Mouse (Mus musculus) neural tube, embryonic 12.5 days (tissue): ENCODE measurements around the gene Tarsl2. TPM values are rescaled to one million over a fixed set of nuclear protein-coding genes. Genes with fewer than 3 reads are reported as not detected.

Source experiments
- ATAC-seq: fragments of 200-750 bp; cut with Nextera tagmentation; 2 replicates; pipeline ENCODE4 v1.8.0; 2017; ENCODE audit warnings: low read depth, mild to moderate bottlenecking, moderate TSS enrichment, moderate library complexity; ENCODE audit not compliant: low FRiP score
- H3K27ac ChIP-seq: fragments of 300-500 bp; sonication (generic); 2 replicates; pipeline ENCODE4 v1.5.1; 2016
- H3K27me3 ChIP-seq: fragments of 300-500 bp; sonication (generic); replicated peaks from 2 replicates; pipeline ENCODE4 v1.6.1; 2016; ENCODE audit warnings: mild to moderate bottlenecking
- H3K36me3 ChIP-seq: fragments of 300-500 bp; sonication (generic); 2 replicates; pipeline ENCODE4 v1.6.1; 2016; ENCODE audit warnings: mild to moderate bottlenecking
- H3K4me1 ChIP-seq: fragments of 300-500 bp; sonication (generic); 2 replicates; pipeline ENCODE4 v1.6.1; 2016
- H3K4me2 ChIP-seq: fragments of 300-500 bp; sonication (generic); replicated peaks from 2 replicates; pipeline ENCODE4 v1.6.1; 2016; ENCODE audit warnings: mild to moderate bottlenecking
- H3K4me3 ChIP-seq: fragments of 300-500 bp; sonication (generic); 2 replicates; pipeline ENCODE4 v1.5.1; 2016
- H3K9ac ChIP-seq: fragments of 300-500 bp; sonication (generic); 2 replicates; pipeline ENCODE4 v1.6.1; 2016; ENCODE audit warnings: mild to moderate bottlenecking
- H3K9me3 ChIP-seq: fragments of 300-500 bp; sonication (generic); 2 replicates; pipeline ENCODE4 v1.6.1; 2016; ENCODE audit warnings: mild to moderate bottlenecking
- WGBS: fragments of 180-500 bp; shearing (Covaris S2); methylation state at CpG from one replicate; pipeline ENCODE4 v1.1.7; 2016; 5-methylcytosine and 5-hydroxymethylcytosine counted together
- polyA plus RNA-seq: library from polyadenylated mRNA; unstranded; fragments of >200 nt; fragmentation: Nextera tagmentation; extraction: Ambion mirVana; gene quantifications from 2 replicates; pipeline ENCODE4 v1.2.1, GENCODE M21; 2016

Gene Tarsl2
- polyA plus RNA-seq, 1 experiment from 2014 or later, result 14.1 TPM

DNA sequence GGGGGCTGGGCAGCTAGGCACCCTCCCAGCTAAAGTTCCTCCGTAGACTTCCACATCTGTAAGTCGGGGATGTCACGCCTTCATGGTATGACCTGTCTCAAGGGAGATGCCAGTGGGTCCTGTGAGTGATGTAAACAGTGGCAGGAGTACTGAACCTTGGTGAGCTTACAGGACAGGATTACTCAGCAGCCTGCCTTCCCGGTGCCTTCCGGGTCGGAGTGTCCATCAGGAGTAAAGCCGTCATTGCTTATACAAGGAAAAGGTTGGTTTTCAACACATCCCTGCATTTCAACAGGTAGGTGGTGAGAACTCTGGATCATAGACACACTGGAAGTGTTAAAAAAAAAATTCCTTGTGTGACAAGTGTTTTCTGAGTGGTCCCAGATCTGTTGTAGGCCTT lies 57.4 kb downstream of the Tarsl2 start:
- Histone ChIP-seq H3K9ac (no peak overlapping the region), H3K27me3 (no peaks in the 10 kb centered on the region), H3K4me1 (no peaks in the 10 kb centered on the region), H3K9me3 (no peaks in the 10 kb centered on the region), H3K36me3 (peaks cover 52% of the 10 kb centered on the region), H3K4me2 (no peak overlapping the region), H3K27ac (no peak overlapping the region), H3K4me3 (no peak overlapping the region)
- WGBS, result 89% methylated on average over 7 of the region's 7 CpGs
- ATAC-seq, result no peak

DNA sequence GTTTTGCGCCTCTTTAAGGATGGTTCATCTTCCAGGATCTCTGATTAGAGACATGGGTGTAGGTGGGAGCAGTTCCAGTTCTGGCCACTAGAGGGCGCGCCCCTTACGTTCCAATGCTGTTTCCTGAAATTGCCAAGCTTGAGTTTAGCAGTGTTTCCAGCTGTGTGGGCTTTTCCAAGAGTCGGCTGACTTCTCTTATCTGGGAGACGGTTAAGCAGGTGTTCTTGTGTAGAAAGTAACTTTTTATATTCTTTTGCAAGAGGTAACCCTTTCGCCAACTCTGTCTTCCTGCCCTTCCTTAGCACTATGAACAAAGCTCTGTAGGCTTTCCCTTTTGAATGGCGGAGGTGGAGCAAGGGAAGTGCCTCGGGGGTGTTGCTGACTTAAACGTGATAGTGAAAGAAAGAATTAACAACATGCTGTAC lies 60.1 kb downstream of the Tarsl2 start:
- 21% methylated on average over 10 of the region's 10 CpGs for WGBS
- H3K27ac ChIP-seq, result no peak overlapping the region
- no peaks in the 10 kb centered on the region for H3K4me1 ChIP-seq
- no peak overlapping the region for H3K4me3 ChIP-seq
- H3K36me3 ChIP-seq, result peaks cover 27% of the 10 kb centered on the region
- ATAC-seq, result no peak
- no peak overlapping the region for H3K9ac ChIP-seq
- peak overlapping the region; percentile 46 for H3K4me2 ChIP-seq
- H3K27me3 ChIP-seq, result no peaks in the 10 kb centered on the region
- no peaks in the 10 kb centered on the region for H3K9me3 ChIP-seq

DNA sequence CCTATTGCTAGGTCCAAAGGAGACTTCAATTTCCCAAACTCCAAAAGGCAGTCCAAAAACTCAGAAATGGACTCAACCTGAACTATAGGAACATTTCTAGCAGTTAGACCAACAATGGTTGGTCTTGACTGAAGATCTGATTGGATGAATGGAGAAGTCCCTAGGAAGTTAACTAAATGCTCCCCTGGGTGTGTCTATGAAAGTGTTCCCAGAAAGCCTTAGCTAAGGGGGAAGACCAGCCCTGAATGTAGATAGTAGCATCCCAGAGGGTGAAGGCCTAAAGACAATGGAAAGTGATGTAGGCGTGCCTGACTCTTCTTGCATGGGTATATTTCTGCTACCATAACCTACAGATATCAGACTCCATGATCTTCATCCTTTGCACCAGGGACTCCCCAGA lies 63.8 kb downstream of the Tarsl2 start:
- no peak overlapping the region for H3K4me2 ChIP-seq
- no peak overlapping the region for H3K4me3 ChIP-seq
- H3K36me3 ChIP-seq, result no peaks in the 10 kb centered on the region
- WGBS, result 88% methylated on average over 1 of the region's 1 CpGs
- H3K9me3 ChIP-seq, result no peaks in the 10 kb centered on the region
- no peak overlapping the region for H3K9ac ChIP-seq
- no peaks in the 10 kb centered on the region for H3K27me3 ChIP-seq
- no peaks in the 10 kb centered on the region for H3K4me1 ChIP-seq
- H3K27ac ChIP-seq, result no peak overlapping the region
- no peak for ATAC-seq

GRCm38 (mm10) chr7:65710301-65710700 lies 65.6 kb downstream of the Tarsl2 start:
- Histone ChIP-seq H3K27me3 (no peaks in the 10 kb centered on the region), H3K9ac (no peak overlapping the region), H3K4me3 (no peak overlapping the region), H3K4me1 (no peaks in the 10 kb centered on the region), H3K36me3 (no peaks in the 10 kb centered on the region), H3K27ac (no peak overlapping the region), H3K4me2 (no peak overlapping the region), H3K9me3 (no peaks in the 10 kb centered on the region)
- no peak for ATAC-seq
- WGBS, result 67% methylated on average over 3 of the region's 3 CpGs

DNA sequence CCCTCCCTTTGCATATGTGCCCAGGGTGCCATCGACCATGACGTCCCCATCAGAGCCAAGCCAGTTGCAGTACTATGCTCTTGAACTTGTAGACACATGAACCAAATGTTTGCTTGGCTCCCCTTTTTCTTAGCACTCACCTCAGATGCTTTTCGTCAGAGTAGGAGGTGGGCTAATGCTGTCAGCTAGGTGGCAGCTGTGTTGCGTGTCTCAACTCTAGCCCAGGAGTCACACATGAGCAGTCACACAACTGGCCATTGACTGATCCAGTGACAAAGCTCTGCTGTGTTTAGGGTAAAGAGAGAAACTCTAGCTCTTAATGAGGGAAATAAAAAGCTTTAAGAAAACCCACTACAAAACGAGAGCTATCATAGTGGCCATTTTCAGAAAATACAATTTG lies 69.1 kb downstream of the Tarsl2 start:
- Histone ChIP-seq H3K4me1 (no peaks in the 10 kb centered on the region), H3K9ac (no peak overlapping the region), H3K9me3 (no peaks in the 10 kb centered on the region), H3K4me2 (no peak overlapping the region), H3K27me3 (no peaks in the 10 kb centered on the region), H3K4me3 (no peak overlapping the region), H3K27ac (no peak overlapping the region), H3K36me3 (no peaks in the 10 kb centered on the region)
- WGBS, result 74% methylated on average over 5 of the region's 5 CpGs
- ATAC-seq, result no peak

- no peaks in the 10 kb centered on the region for H3K27me3 ChIP-seq
- no peaks in the 10 kb centered on the region for H3K4me1 ChIP-seq
- H3K4me2 ChIP-seq, result no peak overlapping the region
- no peaks in the 10 kb centered on the region for H3K36me3 ChIP-seq
- ATAC-seq, result no peak
- H3K9me3 ChIP-seq, result no peaks in the 10 kb centered on the region
- H3K4me3 ChIP-seq, result no peak overlapping the region
- no peak overlapping the region for H3K27ac ChIP-seq
- no peak overlapping the region for H3K9ac ChIP-seq
- WGBS, result 89% methylated on average over 4 of the region's 4 CpGs
These were observed 69.6 kb downstream of the Tarsl2 start for GRCm38 (mm10) chr7:65714304-65714703.

DNA sequence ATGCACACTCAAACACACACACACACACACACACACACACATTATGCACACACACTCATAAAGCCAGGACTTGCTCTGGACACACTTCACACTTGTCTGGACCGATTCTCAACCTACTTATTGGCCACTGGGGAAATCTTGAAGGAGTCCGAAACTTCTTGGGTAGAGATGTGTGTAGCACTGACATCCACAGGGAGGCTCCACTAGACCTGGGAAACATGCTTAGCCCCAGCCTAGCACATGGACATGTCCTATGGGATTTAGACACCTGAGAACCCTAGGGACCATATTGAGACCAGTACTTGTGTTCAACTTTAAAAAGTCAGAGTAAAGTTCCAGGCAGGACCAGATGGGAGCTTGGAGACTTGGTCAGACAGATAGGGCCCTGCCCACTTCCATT lies 89.3 kb downstream of the Tarsl2 start:
- Histone ChIP-seq H3K4me3 (no peak overlapping the region), H3K4me2 (no peak overlapping the region), H3K36me3 (no peaks in the 10 kb centered on the region), H3K9me3 (no peaks in the 10 kb centered on the region), H3K27ac (no peak overlapping the region), H3K4me1 (no peaks in the 10 kb centered on the region), H3K27me3 (no peaks in the 10 kb centered on the region), H3K9ac (no peak overlapping the region)
- no peak for ATAC-seq
- 87% methylated on average over 2 of the region's 2 CpGs for WGBS

DNA sequence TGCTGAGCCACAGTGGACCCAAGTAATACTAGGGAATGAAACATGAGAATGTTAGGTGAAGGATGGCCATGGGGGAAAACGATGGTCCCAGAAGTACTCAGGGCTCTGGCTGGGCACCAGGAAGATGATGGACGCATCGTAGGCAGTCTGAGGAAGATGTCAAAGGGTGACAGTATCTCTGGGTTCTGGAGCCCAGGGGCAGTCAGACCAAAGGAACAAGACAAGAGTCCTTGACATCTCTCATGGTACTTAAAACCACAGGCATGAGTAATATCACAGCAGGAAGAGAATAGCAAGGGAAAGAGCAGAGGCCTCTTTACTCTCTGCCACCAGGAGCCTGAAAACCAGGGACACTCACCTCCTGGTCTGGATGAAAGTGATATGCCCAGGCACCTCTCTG lies 90.6 kb downstream of the Tarsl2 start:
- no peak overlapping the region for H3K9ac ChIP-seq
- H3K9me3 ChIP-seq, result no peaks in the 10 kb centered on the region
- ATAC-seq, result no peak
- H3K4me2 ChIP-seq, result no peak overlapping the region
- no peak overlapping the region for H3K4me3 ChIP-seq
- no peaks in the 10 kb centered on the region for H3K36me3 ChIP-seq
- 87% methylated on average over 3 of the region's 3 CpGs for WGBS
- H3K27me3 ChIP-seq, result no peaks in the 10 kb centered on the region
- H3K27ac ChIP-seq, result no peak overlapping the region
- no peaks in the 10 kb centered on the region for H3K4me1 ChIP-seq

DNA sequence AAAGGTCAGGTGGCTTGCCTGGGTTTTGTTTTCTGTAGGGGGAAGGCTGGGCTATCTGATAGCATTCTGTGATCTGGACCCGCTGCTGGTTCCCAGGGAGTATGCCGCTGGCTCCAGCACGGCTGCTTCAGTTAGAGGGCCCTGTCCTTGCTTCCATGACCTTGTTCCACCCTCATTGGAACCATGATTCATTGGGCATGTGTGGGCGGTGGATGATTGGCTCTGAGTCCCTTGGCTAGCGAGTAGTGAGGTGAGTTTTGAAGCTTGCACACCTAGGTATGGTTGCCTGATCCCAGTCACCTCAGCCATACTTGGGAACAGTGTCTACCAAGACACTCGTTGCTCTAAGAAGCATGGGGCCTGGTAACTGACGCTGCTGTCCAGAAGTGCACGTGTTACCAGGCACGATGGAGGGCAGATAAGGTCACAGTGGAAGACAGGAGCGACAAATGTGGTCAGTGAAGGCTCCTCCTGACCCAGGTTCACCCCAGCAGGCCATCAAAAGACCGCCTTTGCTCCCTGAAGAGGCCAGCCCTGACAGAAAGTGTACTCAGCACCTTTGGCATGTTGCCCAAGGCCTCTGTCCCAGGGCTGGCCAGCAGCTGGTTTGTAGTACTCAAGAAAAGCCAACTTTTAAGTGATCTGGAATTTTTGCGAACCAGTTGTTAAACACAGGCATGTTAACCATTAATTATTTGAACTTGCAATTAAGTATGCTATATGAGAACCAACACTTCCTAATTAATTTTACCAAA lies 92.8 kb downstream of the Tarsl2 start:
- WGBS, result 83% methylated on average over 12 of the region's 12 CpGs
- Histone ChIP-seq H3K9ac (no peak overlapping the region), H3K36me3 (no peaks in the 10 kb centered on the region), H3K4me1 (no peaks in the 10 kb centered on the region), H3K9me3 (no peaks in the 10 kb centered on the region), H3K4me3 (no peak overlapping the region), H3K4me2 (no peak overlapping the region), H3K27me3 (no peaks in the 10 kb centered on the region), H3K27ac (no peak overlapping the region)
- no peak for ATAC-seq

Other genes with a start within 250 kb of the Tarsl2 start
- gene Tjp1, start 117.1 kb upstream of the Tarsl2 start, polyA plus RNA-seq, result 25.6 and 27.4 TPM in 2 replicates
- 66.6 and 67.1 TPM in 2 replicates for gene Tm2d3, start 46.3 kb downstream of the Tarsl2 start, polyA plus RNA-seq
- gene Pcsk6, start 216.8 kb downstream of the Tarsl2 start, polyA plus RNA-seq, result 1.5 and 1.8 TPM in 2 replicates